ENCODE assay signal across 8 mouse cellular contexts in the genomic region with DNA sequence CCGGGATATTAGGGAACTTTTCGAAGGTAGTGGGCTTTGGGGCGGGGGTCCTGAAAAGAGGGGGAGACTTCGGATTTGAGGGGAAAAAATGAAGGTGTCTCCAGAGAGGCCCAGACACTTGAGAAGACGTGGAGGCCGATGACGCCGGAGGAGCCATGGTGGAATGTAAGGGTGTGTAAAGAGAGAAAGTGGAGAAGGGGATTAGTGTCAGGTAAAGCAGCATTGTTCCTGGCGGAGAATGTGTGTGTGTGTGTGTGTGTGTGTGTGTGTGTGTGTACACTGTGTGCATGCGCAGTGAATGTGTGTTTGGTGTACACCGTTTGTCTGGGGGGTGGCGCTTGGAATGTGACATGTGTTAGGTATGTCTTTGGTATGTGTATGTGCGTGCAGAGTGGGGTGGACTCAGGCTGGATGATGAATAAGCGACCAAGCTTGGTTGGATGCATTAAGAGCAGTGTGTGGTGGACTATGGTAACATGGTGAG. TPM values are rescaled to one million over a fixed set of nuclear protein-coding genes. Genes with fewer than 3 reads are reported as not detected.
DNase-seq lines count a peak whose midpoint lies in the region; ATAC-seq and TF ChIP-seq lines count a peak whose summit lies in the region.

No protein-coding gene starts in this region.

- no peaks in the 10 kb centered on the region for H3K27me3 ChIP-seq in forebrain, embryonic 16.5 days (replicated peaks; ENCODE audit: control insufficient read depth, insufficient read depth, low read length)
- H3K27me3 ChIP-seq in intestine, postnatal 0 days (replicated peaks; ENCODE audit: control insufficient read depth, insufficient read depth, low read length), result no peaks in the 10 kb centered on the region
- H3K27me3 ChIP-seq in liver, postnatal 0 days (ENCODE audit: insufficient read depth, low read length), result no peaks in the 10 kb centered on the region
- no peaks in the 10 kb centered on the region for H3K27me3 ChIP-seq in neural tube, embryonic 15.5 days (replicated peaks)

- peak overlapping the region; percentile 74 for H3K4me3 ChIP-seq in forebrain, embryonic 16.5 days (replicated peaks; ENCODE audit: low read length)
- H3K4me3 ChIP-seq in intestine, postnatal 0 days (ENCODE audit: low read depth, low read length), result peak overlapping the region; percentile 63
- peak overlapping the region; percentile 76 for H3K4me3 ChIP-seq in liver, postnatal 0 days (ENCODE audit: low read depth, low read length)
- H3K4me3 ChIP-seq in neural tube, embryonic 15.5 days (replicated peaks), result peak overlapping the region; percentile 61

- peaks cover 3% of the 10 kb centered on the region; the same call in 1 of the 2 replicates for H3K36me3 ChIP-seq in forebrain, embryonic 16.5 days (ENCODE audit: control insufficient read depth, insufficient read depth)
- H3K36me3 ChIP-seq in intestine, postnatal 0 days (ENCODE audit: control insufficient read depth, insufficient read depth), result no peaks in the 10 kb centered on the region
- H3K36me3 ChIP-seq in liver, postnatal 0 days (replicated peaks; ENCODE audit: insufficient read depth, low read length), result no peaks in the 10 kb centered on the region
- H3K36me3 ChIP-seq in neural tube, embryonic 15.5 days, result no peaks in the 10 kb centered on the region

- 30% methylated on average over 14 of the region's 14 CpGs for WGBS in forebrain, embryonic 16.5 days
- 31% methylated on average over 14 of the region's 14 CpGs for WGBS in intestine, postnatal 0 days
- 29% methylated on average over 14 of the region's 14 CpGs for WGBS in liver, postnatal 0 days (ENCODE audit: insufficient replicate concordance)
- WGBS in neural tube, embryonic 15.5 days, result 25% methylated on average over 14 of the region's 14 CpGs

- no peaks in the 10 kb centered on the region for H3K9me3 ChIP-seq in forebrain, embryonic 16.5 days (ENCODE audit: control insufficient read depth, low read length)
- H3K9me3 ChIP-seq in intestine, postnatal 0 days (ENCODE audit: control insufficient read depth), result no peaks in the 10 kb centered on the region
- no peaks in the 10 kb centered on the region for H3K9me3 ChIP-seq in liver, postnatal 0 days (ENCODE audit: low read length)
- no peaks in the 10 kb centered on the region for H3K9me3 ChIP-seq in neural tube, embryonic 15.5 days (replicated peaks)

- H3K4me1 ChIP-seq in forebrain, embryonic 16.5 days (replicated peaks; ENCODE audit: control insufficient read depth, insufficient read depth, low read length), result peaks cover 5% of the 10 kb centered on the region; the same call in 1 of the 2 replicates
- H3K4me1 ChIP-seq in intestine, postnatal 0 days (replicated peaks; ENCODE audit: control insufficient read depth, insufficient read depth, low read length), result no peaks in the 10 kb centered on the region
- peaks cover 6% of the 10 kb centered on the region for H3K4me1 ChIP-seq in liver, postnatal 0 days (ENCODE audit: insufficient read depth)
- peaks cover 5% of the 10 kb centered on the region for H3K4me1 ChIP-seq in neural tube, embryonic 15.5 days

- H3K9ac ChIP-seq in forebrain, embryonic 16.5 days (replicated peaks; ENCODE audit: low read depth, low read length), result peak overlapping the region; percentile 78
- H3K9ac ChIP-seq in intestine, postnatal 0 days (ENCODE audit: low read depth, low read length), result peak overlapping the region; percentile 74
- peak overlapping the region; percentile 85 for H3K9ac ChIP-seq in liver, postnatal 0 days (replicated peaks)
- peak overlapping the region; percentile 71 for H3K9ac ChIP-seq in neural tube, embryonic 15.5 days (replicated peaks)

- peak; percentile 12 for DNase-seq in urinary bladder, postnatal 14 days (ENCODE audit: low spot score)
- DNase-seq in urinary bladder, adult 2 months (ENCODE audit: low spot score), result no peak
- peak; percentile 24 for DNase-seq in cerebellum, adult 11 months
- peak; percentile 21 for DNase-seq in liver, postnatal 0 days

- no peak overlapping the region for H3K27ac ChIP-seq in forebrain, embryonic 16.5 days (ENCODE audit: low read length)
- peak overlapping the region; percentile 78; the same call in 1 of the 2 replicates for H3K27ac ChIP-seq in intestine, postnatal 0 days (ENCODE audit: low read depth, low read length)
- peak overlapping the region; percentile 87 for H3K27ac ChIP-seq in liver, postnatal 0 days (ENCODE audit: low read depth)
- H3K27ac ChIP-seq in neural tube, embryonic 15.5 days (replicated peaks), result peak overlapping the region; percentile 88

- H3K4me2 ChIP-seq in forebrain, embryonic 16.5 days (ENCODE audit: low read length), result peak overlapping the region; percentile 66
- peak overlapping the region; percentile 62 for H3K4me2 ChIP-seq in intestine, postnatal 0 days (replicated peaks; ENCODE audit: low read depth)
- H3K4me2 ChIP-seq in liver, postnatal 0 days (ENCODE audit: low read depth, low read length), result peak overlapping the region; percentile 80
- peak overlapping the region; percentile 59 for H3K4me2 ChIP-seq in neural tube, embryonic 15.5 days

- TF ChIP-seq EP300 in liver, postnatal 0 days (IDR thresholded peaks at IDR 0.05; ENCODE audit: low read depth), result no peak

- no peak for TF ChIP-seq CTCF in intestine, postnatal 0 days (IDR thresholded peaks at IDR 0.05; ENCODE audit: low read depth)
- no peak for TF ChIP-seq CTCF in liver, postnatal 0 days (IDR thresholded peaks at IDR 0.05; ENCODE audit: low read depth)

- peak; percentile 53 for ATAC-seq in forebrain, embryonic 16.5 days
- 0 out of 2 replicates have a peak, but pooled peaks have one; percentile 20 for ATAC-seq in intestine, postnatal 0 days
- 0 out of 2 replicates have a peak, but pooled peaks have one; percentile 4 for ATAC-seq in liver, postnatal 0 days
- ATAC-seq in neural tube, embryonic 15.5 days (ENCODE audit: low FRiP score), result peak; percentile 62
- no peak for ATAC-seq in activated CD4-positive, CD25-positive, alpha-beta regulatory T cell, adult 4 months

RNA-seq across cellular contexts. Expression of a gene that starts 0.9 kb away (rescaled TPM):
- 241 and 285 TPM in 2 replicates for polyA plus RNA-seq in urinary bladder, adult 2 months (2012; rRNA removed)
- polyA plus RNA-seq in forebrain, embryonic 16.5 days (2015; fragmentation: Nextera tagmentation; extraction: Ambion mirVana), result 549 and 562 TPM in 2 replicates
- polyA plus RNA-seq in intestine, postnatal 0 days (2015; fragmentation: Nextera tagmentation; extraction: Ambion mirVana), result 230 and 233 TPM in 2 replicates
- polyA plus RNA-seq in liver, postnatal 0 days (2015; fragmentation: Nextera tagmentation; extraction: Ambion mirVana), result 372 and 399 TPM in 2 replicates
- 497 and 560 TPM in 2 replicates for polyA plus RNA-seq in neural tube, embryonic 15.5 days (2015; fragmentation: Nextera tagmentation; extraction: Ambion mirVana)
- 10 to 100 TPM; 61.9 to 69.7 TPM for polyA plus RNA-seq in activated CD4-positive, CD25-positive, alpha-beta regulatory T cell, adult 4 months (2017; shearing (Covaris generic))

RNA-seq across cellular contexts. Expression of a gene that starts 46.3 kb away (rescaled TPM):
- 4.7 and 5.0 TPM in 2 replicates for polyA plus RNA-seq in urinary bladder, adult 2 months (2012; rRNA removed)
- polyA plus RNA-seq in forebrain, embryonic 16.5 days (2015; fragmentation: Nextera tagmentation; extraction: Ambion mirVana), result 3.8 TPM in 2 replicates
- 3.4 and 3.6 TPM in 2 replicates for polyA plus RNA-seq in intestine, postnatal 0 days (2015; fragmentation: Nextera tagmentation; extraction: Ambion mirVana)
- 0.51 and 0.75 TPM in 2 replicates for polyA plus RNA-seq in liver, postnatal 0 days (2015; fragmentation: Nextera tagmentation; extraction: Ambion mirVana)
- polyA plus RNA-seq in neural tube, embryonic 15.5 days (2015; fragmentation: Nextera tagmentation; extraction: Ambion mirVana), result 5.9 and 6.1 TPM in 2 replicates
- polyA plus RNA-seq in activated CD4-positive, CD25-positive, alpha-beta regulatory T cell, adult 4 months (2017; shearing (Covaris generic)), result 1 to 10 TPM in 1 of 2 experiments, under 1 TPM in 1; 0.98 to 1.3 TPM
